Mouse (Mus musculus): ENCODE data around the gene Pde4d. TPM values are rescaled to one million over a fixed set of nuclear protein-coding genes. Genes with fewer than 3 reads are reported as not detected.
A peak's percentile ranks its signal among the peaks of the same experiment; 100 is the strongest.

The Pde4d gene
- polyA plus RNA-seq, 1 experiment from 2014 or later, result 12.9 TPM

DNA sequence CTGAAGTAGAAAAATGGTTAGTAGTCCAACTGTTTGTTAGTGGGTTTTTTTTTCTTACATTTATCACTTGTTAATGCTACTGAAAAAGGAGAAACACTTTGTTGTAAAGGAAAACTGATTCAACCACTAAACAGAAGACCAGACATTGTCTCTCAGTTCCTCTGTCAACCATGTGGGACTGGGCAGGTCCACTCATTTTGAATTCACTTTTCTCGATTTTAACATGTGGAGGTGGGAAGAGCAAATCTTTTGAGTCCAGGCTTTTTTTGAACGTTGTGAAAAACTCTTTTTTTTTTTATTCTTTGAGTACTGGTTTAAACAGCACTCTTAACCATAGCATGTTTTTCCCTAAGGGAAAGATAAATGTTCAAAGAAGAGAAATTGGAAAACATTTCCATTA, 180.8 kb downstream of the Pde4d start:
- Histone ChIP-seq H3K4me3 (ENCODE audit: low read depth, low read length) (no peak overlapping the region), H3K36me3 (ENCODE audit: control insufficient read depth, insufficient read depth) (no peaks in the 10 kb centered on the region), H3K9me3 (replicated peaks; ENCODE audit: control insufficient read depth, low read length) (no peaks in the 10 kb centered on the region), H3K4me1 (ENCODE audit: control insufficient read depth, low read depth, low read length) (no peaks in the 10 kb centered on the region), H3K4me2 (ENCODE audit: low read depth, low read length) (no peak overlapping the region), H3K27ac (ENCODE audit: low read length) (no peak overlapping the region), H3K27me3 (ENCODE audit: control insufficient read depth, insufficient read depth, low read depth, low read length) (no peaks in the 10 kb centered on the region), H3K9ac (ENCODE audit: low read depth, low read length) (no peak overlapping the region)
- ATAC-seq (ENCODE audit: low read depth), result no peak
- 44% methylated on average over 2 of the region's 2 CpGs for WGBS (ENCODE audit: insufficient replicate concordance)

GRCm38 (mm10) chr13:108631222-108631621, 181.5 kb downstream of the Pde4d start:
- Histone ChIP-seq H3K4me2 (ENCODE audit: low read depth, low read length) (no peak overlapping the region), H3K27ac (ENCODE audit: low read length) (no peak overlapping the region), H3K9me3 (replicated peaks; ENCODE audit: control insufficient read depth, low read length) (no peaks in the 10 kb centered on the region), H3K4me3 (ENCODE audit: low read depth, low read length) (no peak overlapping the region), H3K27me3 (ENCODE audit: control insufficient read depth, insufficient read depth, low read depth, low read length) (no peaks in the 10 kb centered on the region), H3K9ac (ENCODE audit: low read depth, low read length) (no peak overlapping the region), H3K36me3 (ENCODE audit: control insufficient read depth, insufficient read depth) (no peaks in the 10 kb centered on the region), H3K4me1 (ENCODE audit: control insufficient read depth, low read depth, low read length) (no peaks in the 10 kb centered on the region)
- WGBS (ENCODE audit: insufficient replicate concordance), result 45% methylated on average over 3 of the region's 3 CpGs
- ATAC-seq (ENCODE audit: low read depth), result no peak

- H3K4me2 ChIP-seq (ENCODE audit: low read depth, low read length), result no peak overlapping the region
- H3K36me3 ChIP-seq (ENCODE audit: control insufficient read depth, insufficient read depth), result no peaks in the 10 kb centered on the region
- H3K27ac ChIP-seq (ENCODE audit: low read length), result no peak overlapping the region
- H3K4me3 ChIP-seq (ENCODE audit: low read depth, low read length), result no peak overlapping the region
- no peaks in the 10 kb centered on the region for H3K9me3 ChIP-seq (replicated peaks; ENCODE audit: control insufficient read depth, low read length)
- 37% methylated on average over 1 of the region's 1 CpGs for WGBS (ENCODE audit: insufficient replicate concordance)
- no peak for ATAC-seq (ENCODE audit: low read depth)
- no peak overlapping the region for H3K9ac ChIP-seq (ENCODE audit: low read depth, low read length)
- H3K27me3 ChIP-seq (ENCODE audit: control insufficient read depth, insufficient read depth, low read depth, low read length), result no peaks in the 10 kb centered on the region
- no peaks in the 10 kb centered on the region for H3K4me1 ChIP-seq (ENCODE audit: control insufficient read depth, low read depth, low read length)
These were observed 186.8 kb downstream of the Pde4d start for GRCm38 (mm10) chr13:108636526-108636925.

DNA sequence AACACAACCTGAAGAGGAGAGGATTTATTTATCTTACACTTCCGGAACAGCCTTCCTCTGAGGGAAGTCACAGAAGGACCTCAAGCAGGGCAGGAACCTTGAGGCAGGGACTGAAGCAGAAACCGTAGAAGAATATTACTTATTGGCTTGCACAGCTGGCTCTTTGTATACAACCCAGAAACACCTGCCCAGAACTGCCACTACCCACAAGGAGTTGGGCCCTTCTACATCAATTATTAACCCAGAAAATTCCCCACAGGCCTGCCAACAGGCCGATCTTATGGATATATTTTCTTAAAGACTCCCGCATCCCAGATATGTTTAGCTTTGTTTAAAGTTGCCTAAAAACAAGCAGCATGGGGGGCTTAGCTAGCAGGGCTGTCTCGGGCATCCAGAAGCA, 192.5 kb downstream of the Pde4d start:
- no peak overlapping the region for H3K27ac ChIP-seq (ENCODE audit: low read length)
- no peaks in the 10 kb centered on the region for H3K9me3 ChIP-seq (replicated peaks; ENCODE audit: control insufficient read depth, low read length)
- no peak for ATAC-seq (ENCODE audit: low read depth)
- H3K4me3 ChIP-seq (ENCODE audit: low read depth, low read length), result no peak overlapping the region
- no peak overlapping the region for H3K4me2 ChIP-seq (ENCODE audit: low read depth, low read length)
- H3K36me3 ChIP-seq (ENCODE audit: control insufficient read depth, insufficient read depth), result no peaks in the 10 kb centered on the region
- no peak overlapping the region for H3K9ac ChIP-seq (ENCODE audit: low read depth, low read length)
- WGBS (ENCODE audit: insufficient replicate concordance), result 58% methylated on average over 5 of the region's 5 CpGs
- no peaks in the 10 kb centered on the region for H3K27me3 ChIP-seq (ENCODE audit: control insufficient read depth, insufficient read depth, low read depth, low read length)
- H3K4me1 ChIP-seq (ENCODE audit: control insufficient read depth, low read depth, low read length), result no peaks in the 10 kb centered on the region

GRCm38 (mm10) chr13:108646801-108647200, 197.1 kb downstream of the Pde4d start:
- Histone ChIP-seq H3K4me3 (ENCODE audit: low read depth, low read length) (no peak overlapping the region), H3K9me3 (replicated peaks; ENCODE audit: control insufficient read depth, low read length) (no peaks in the 10 kb centered on the region), H3K27me3 (ENCODE audit: control insufficient read depth, insufficient read depth, low read depth, low read length) (no peaks in the 10 kb centered on the region), H3K4me1 (ENCODE audit: control insufficient read depth, low read depth, low read length) (no peaks in the 10 kb centered on the region), H3K36me3 (ENCODE audit: control insufficient read depth, insufficient read depth) (no peaks in the 10 kb centered on the region), H3K27ac (ENCODE audit: low read length) (no peak overlapping the region), H3K4me2 (ENCODE audit: low read depth, low read length) (no peak overlapping the region), H3K9ac (ENCODE audit: low read depth, low read length) (no peak overlapping the region)
- WGBS (ENCODE audit: insufficient replicate concordance), result 20% methylated on average over 6 of the region's 6 CpGs
- no peak for ATAC-seq (ENCODE audit: low read depth)

- Histone ChIP-seq H3K4me2 (ENCODE audit: low read depth, low read length) (no peak overlapping the region), H3K9ac (ENCODE audit: low read depth, low read length) (no peak overlapping the region), H3K27me3 (ENCODE audit: control insufficient read depth, insufficient read depth, low read depth, low read length) (no peaks in the 10 kb centered on the region), H3K9me3 (replicated peaks; ENCODE audit: control insufficient read depth, low read length) (no peaks in the 10 kb centered on the region), H3K27ac (ENCODE audit: low read length) (no peak overlapping the region), H3K36me3 (ENCODE audit: control insufficient read depth, insufficient read depth) (no peaks in the 10 kb centered on the region), H3K4me3 (ENCODE audit: low read depth, low read length) (no peak overlapping the region), H3K4me1 (ENCODE audit: control insufficient read depth, low read depth, low read length) (no peaks in the 10 kb centered on the region)
- ATAC-seq (ENCODE audit: low read depth), result peak; percentile 13; the same call in 1 of the 2 replicates
- 17% methylated on average over 11 of the region's 11 CpGs for WGBS (ENCODE audit: insufficient replicate concordance)
These were observed 197.5 kb downstream of the Pde4d start for GRCm38 (mm10) chr13:108647239-108647638.

GRCm38 (mm10) chr13:108654026-108654723, 204.4 kb downstream of the Pde4d start:
- no peaks in the 10 kb centered on the region for H3K4me1 ChIP-seq (ENCODE audit: control insufficient read depth, low read depth, low read length)
- H3K4me2 ChIP-seq (ENCODE audit: low read depth, low read length), result no peak overlapping the region
- no peak for ATAC-seq (ENCODE audit: low read depth)
- H3K27ac ChIP-seq (ENCODE audit: low read length), result no peak overlapping the region
- H3K27me3 ChIP-seq (ENCODE audit: control insufficient read depth, insufficient read depth, low read depth, low read length), result no peaks in the 10 kb centered on the region
- no peaks in the 10 kb centered on the region for H3K36me3 ChIP-seq (ENCODE audit: control insufficient read depth, insufficient read depth)
- no peak overlapping the region for H3K4me3 ChIP-seq (ENCODE audit: low read depth, low read length)
- no peak overlapping the region for H3K9ac ChIP-seq (ENCODE audit: low read depth, low read length)
- H3K9me3 ChIP-seq (replicated peaks; ENCODE audit: control insufficient read depth, low read length), result no peaks in the 10 kb centered on the region
- WGBS (ENCODE audit: insufficient replicate concordance), result 64% methylated on average over 10 of the region's 10 CpGs

GRCm38 (mm10) chr13:108666579-108666978, 216.8 kb downstream of the Pde4d start:
- H3K9ac ChIP-seq (ENCODE audit: low read depth, low read length), result no peak overlapping the region
- H3K9me3 ChIP-seq (replicated peaks; ENCODE audit: control insufficient read depth, low read length), result no peaks in the 10 kb centered on the region
- H3K36me3 ChIP-seq (ENCODE audit: control insufficient read depth, insufficient read depth), result no peaks in the 10 kb centered on the region
- H3K27ac ChIP-seq (ENCODE audit: low read length), result no peak overlapping the region
- H3K27me3 ChIP-seq (ENCODE audit: control insufficient read depth, insufficient read depth, low read depth, low read length), result no peaks in the 10 kb centered on the region
- no peaks in the 10 kb centered on the region for H3K4me1 ChIP-seq (ENCODE audit: control insufficient read depth, low read depth, low read length)
- ATAC-seq (ENCODE audit: low read depth), result no peak
- H3K4me2 ChIP-seq (ENCODE audit: low read depth, low read length), result no peak overlapping the region
- H3K4me3 ChIP-seq (ENCODE audit: low read depth, low read length), result no peak overlapping the region

DNA sequence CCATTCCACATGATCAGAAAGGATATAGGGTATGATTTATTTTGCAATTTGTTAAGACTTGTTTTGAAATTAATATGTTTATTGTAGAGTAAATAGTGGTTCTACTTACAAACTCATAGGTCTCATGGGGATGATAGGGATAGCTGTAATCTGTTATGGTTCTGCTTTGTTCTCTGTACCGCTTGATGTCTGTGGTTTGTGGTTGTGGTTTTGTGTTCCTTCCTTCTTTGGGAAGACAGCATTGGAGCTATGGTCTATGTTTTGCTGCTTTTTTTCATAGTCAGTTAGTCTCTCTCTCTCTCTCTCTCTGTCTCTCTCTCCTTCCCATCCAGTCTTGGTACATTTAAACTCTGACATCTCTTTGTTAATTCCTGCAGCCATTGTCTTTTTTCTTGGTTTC, 217.3 kb downstream of the Pde4d start:
- WGBS (ENCODE audit: insufficient replicate concordance), result 21% methylated on average over 1 of the region's 1 CpGs
- no peaks in the 10 kb centered on the region for H3K9me3 ChIP-seq (replicated peaks; ENCODE audit: control insufficient read depth, low read length)
- no peak overlapping the region for H3K9ac ChIP-seq (ENCODE audit: low read depth, low read length)
- H3K4me3 ChIP-seq (ENCODE audit: low read depth, low read length), result no peak overlapping the region
- H3K36me3 ChIP-seq (ENCODE audit: control insufficient read depth, insufficient read depth), result no peaks in the 10 kb centered on the region
- ATAC-seq (ENCODE audit: low read depth), result no peak
- no peaks in the 10 kb centered on the region for H3K4me1 ChIP-seq (ENCODE audit: control insufficient read depth, low read depth, low read length)
- H3K27me3 ChIP-seq (ENCODE audit: control insufficient read depth, insufficient read depth, low read depth, low read length), result no peaks in the 10 kb centered on the region
- H3K27ac ChIP-seq (ENCODE audit: low read length), result no peak overlapping the region
- H3K4me2 ChIP-seq (ENCODE audit: low read depth, low read length), result no peak overlapping the region
